Comparison of ENCODE assay signal across 8 mouse cellular contexts in genomic region chr10:21882184-21883081, GRCm38 (mm10). TPM values are rescaled to one million over a fixed set of nuclear protein-coding genes. Genes with fewer than 3 reads are reported as not detected.
DNase-seq lines count a peak whose midpoint lies in the region; ATAC-seq lines count a peak whose summit lies in the region.

TSS of gene Sgk1 (plus strand) at chr10:21882184.

- H3K36me3 ChIP-seq in hindbrain, embryonic 16.5 days (ENCODE audit: control insufficient read depth, insufficient read depth, low read length): no peaks in the 10 kb centered on the region
- no peaks in the 10 kb centered on the region for H3K36me3 ChIP-seq in limb, embryonic 12.5 days

- H3K9ac ChIP-seq in hindbrain, embryonic 16.5 days (ENCODE audit: low read depth, low read length): peak within 1 kb of the TSS; percentile 75
- peak within 1 kb of the TSS; percentile 61 for H3K9ac ChIP-seq in limb, embryonic 12.5 days (replicated peaks)

- H3K27ac ChIP-seq in hindbrain, embryonic 16.5 days (ENCODE audit: low read depth, low read length): peak within 1 kb of the TSS; percentile 92
- H3K27ac ChIP-seq in limb, embryonic 12.5 days: peak within 1 kb of the TSS; percentile 82

- peak within 1 kb of the TSS; percentile 55 for H3K4me2 ChIP-seq in hindbrain, embryonic 16.5 days (ENCODE audit: low read length)
- peak within 1 kb of the TSS; percentile 75 for H3K4me2 ChIP-seq in limb, embryonic 12.5 days

- peak; percentile 89 for ATAC-seq in hindbrain, embryonic 16.5 days
- 0 out of 2 replicates have a peak, but pooled peaks have one; percentile 57 for ATAC-seq in limb, embryonic 12.5 days (ENCODE audit: insufficient number of reproducible peaks, insufficient read depth, low FRiP score, low TSS enrichment, low read depth)

- no peaks in the 10 kb centered on the region for H3K27me3 ChIP-seq in hindbrain, embryonic 16.5 days (replicated peaks; ENCODE audit: control insufficient read depth, insufficient read depth, low read length)
- H3K27me3 ChIP-seq in limb, embryonic 12.5 days: no peaks in the 10 kb centered on the region

- H3K9me3 ChIP-seq in hindbrain, embryonic 16.5 days (ENCODE audit: control insufficient read depth, low read length): no peaks in the 10 kb centered on the region
- no peaks in the 10 kb centered on the region for H3K9me3 ChIP-seq in limb, embryonic 12.5 days

- DNase-seq in urinary bladder, postnatal 25 days (ENCODE audit: low spot score): peak; percentile 10
- DNase-seq in urinary bladder, postnatal 4 days (ENCODE audit: low spot score in 2 of 2): no peak
- peak; percentile 88 to 89 for DNase-seq in cerebellum, postnatal 14 days
- DNase-seq in frontal cortex, postnatal 36 days (ENCODE audit: low spot score in 2 of 2): peak; percentile 76 to 78
- peak; percentile 62 for DNase-seq in neural tube, embryonic 10.5 days (ENCODE audit: extremely low spot score, low spot score)
- peak; percentile 9 for DNase-seq in yolk sac, embryonic 10.5 days (ENCODE audit: low spot score)

- peaks cover 11% of the 10 kb centered on the region; the same call in 1 of the 2 replicates for H3K4me1 ChIP-seq in hindbrain, embryonic 16.5 days (ENCODE audit: control insufficient read depth, insufficient read depth, low read depth, low read length)
- peaks cover 29% of the 10 kb centered on the region for H3K4me1 ChIP-seq in limb, embryonic 12.5 days (replicated peaks)

- peak within 1 kb of the TSS; percentile 52 for H3K4me3 ChIP-seq in hindbrain, embryonic 16.5 days (ENCODE audit: low read length)
- peak within 1 kb of the TSS; percentile 51 for H3K4me3 ChIP-seq in limb, embryonic 12.5 days (replicated peaks)

- WGBS in hindbrain, embryonic 16.5 days: 2% methylated on average over 36 of the region's 36 CpGs
- under 1% methylated on average over 36 of the region's 36 CpGs for whole genome bisulfite sequencing in limb, embryonic 12.5 days

RNA-seq across cellular contexts. Expression of gene Sgk1, which starts in this region (rescaled TPM):
- polyA plus RNA-seq in hindbrain, embryonic 16.5 days (2015; fragmentation: Nextera tagmentation; extraction: Ambion mirVana): 43.5 and 44.4 TPM in 2 replicates
- 44.2 and 50.1 TPM in 2 replicates for polyA plus RNA-seq in limb, embryonic 12.5 days (2016; fragmentation: Nextera tagmentation; extraction: Ambion mirVana)

Comparison
In these comparisons a context has a peak if more than half of its experiments do, and no peak if none do; other contexts are left out.
1. DNase-seq: peak in urinary bladder, postnatal 25 days (single experiment), cerebellum, postnatal 14 days (2 of 2), frontal cortex, postnatal 36 days (2 of 2), neural tube, embryonic 10.5 days (single experiment) and yolk sac, embryonic 10.5 days (single experiment); none in urinary bladder, postnatal 4 days (0 of 2).